Mouse (Mus musculus): ENCODE data around the gene Cmtm8.

DNA sequence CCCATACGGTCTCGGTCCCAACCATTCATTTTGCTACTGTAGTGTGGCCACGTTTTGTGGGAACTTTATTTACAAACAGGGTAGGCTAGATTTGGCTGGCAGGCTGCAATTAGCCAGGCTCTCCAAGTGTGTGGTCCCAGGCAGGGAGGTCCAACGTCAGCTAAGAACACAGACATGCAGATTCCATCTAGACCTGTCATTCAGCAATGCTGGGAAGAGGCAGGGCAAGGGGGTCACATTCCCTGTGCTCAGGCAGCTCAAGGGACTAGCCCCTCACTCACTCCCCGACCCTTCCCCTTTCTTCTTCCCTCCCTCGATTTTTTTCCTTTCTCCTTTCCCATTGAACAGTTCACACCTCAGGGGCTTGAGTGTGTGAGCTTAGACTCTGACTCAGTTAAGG lies 45.1 kb downstream of the Cmtm8 start:
- TF ChIP-seq CTCF (IDR thresholded peaks at IDR 0.05; ENCODE audit: borderline replicate concordance, insufficient read depth, low read depth, low read length) (no peak), POLR2A (IDR thresholded peaks at IDR 0.05; ENCODE audit: borderline replicate concordance, insufficient read depth, low read length) (no peak)

Measured in cerebellum, adult 2 months (tissue).